In the genomic region with DNA sequence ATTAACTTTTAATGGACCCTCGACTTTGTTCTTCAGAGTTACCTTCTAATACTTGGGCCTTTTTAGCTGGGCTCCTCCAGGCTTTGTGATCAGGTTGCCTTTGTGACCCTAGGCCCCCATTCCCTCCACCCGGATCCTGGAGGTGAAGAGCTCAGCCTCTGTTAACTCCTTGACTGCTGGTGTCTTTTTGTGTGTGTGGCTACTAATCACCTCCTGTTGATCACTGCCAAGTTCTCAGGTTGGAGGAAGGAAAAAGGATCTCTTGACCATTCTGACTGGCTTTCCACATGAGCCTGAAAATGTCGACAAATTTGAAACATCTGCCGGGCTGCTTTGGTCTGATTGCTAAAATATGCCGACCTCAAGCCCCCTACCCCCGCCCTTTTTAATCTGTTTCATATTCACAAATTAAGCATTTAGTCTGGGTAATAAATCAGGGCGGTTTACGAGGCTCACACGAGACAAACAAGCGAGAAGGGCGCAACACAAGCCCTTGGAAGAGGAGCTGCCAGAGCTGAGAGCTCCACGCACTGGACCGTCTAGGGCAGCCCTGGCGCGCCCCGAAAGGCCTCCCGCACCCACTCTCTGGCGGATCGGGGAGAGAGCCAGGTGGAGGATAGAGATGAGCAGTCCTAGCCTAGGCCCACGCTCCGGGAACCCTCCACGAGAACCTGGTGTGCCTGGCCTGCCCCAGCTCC, we compare ENCODE assay signal across 10 mouse cellular contexts. TPM values are rescaled to one million over a fixed set of nuclear protein-coding genes. Genes with fewer than 3 reads are reported as not detected.
DNase-seq lines count a peak whose midpoint lies in the region; ATAC-seq and TF ChIP-seq lines count a peak whose summit lies in the region.
"Had no signal": no experiment of that assay in that cellular context is flagged by ENCODE, and none has a peak within 500 bp of the region (broad histone marks: within the 10 kb centered on the region; RNA-seq: fewer than 3 reads in every experiment).

No protein-coding gene starts in this region.

- WGBS in kidney, embryonic 14.5 days = 6% methylated on average over 22 of the region's 22 CpGs
- 5% methylated on average over 22 of the region's 22 CpGs for WGBS in embryonic facial prominence, embryonic 10.5 days
- WGBS in hindbrain, postnatal 0 days = 23% methylated on average over 22 of the region's 22 CpGs
- WGBS in midbrain, postnatal 0 days = 13% methylated on average over 22 of the region's 22 CpGs

- peak overlapping the region; percentile 77 for H3K9ac ChIP-seq in kidney, embryonic 14.5 days (ENCODE audit: low read depth, low read length)
- H3K9ac ChIP-seq in hindbrain, postnatal 0 days (replicated peaks; ENCODE audit: low read length) = no peak overlapping the region
- 0 out of 2 replicates have a peak overlapping the region, but pooled peaks have one; percentile 8 for H3K9ac ChIP-seq in midbrain, postnatal 0 days (replicated peaks; ENCODE audit: low read length, poor library complexity, severe bottlenecking)

- no peaks in the 10 kb centered on the region for H3K9me3 ChIP-seq in kidney, embryonic 14.5 days (ENCODE audit: control insufficient read depth, low read length)
- H3K9me3 ChIP-seq in embryonic facial prominence, embryonic 10.5 days = no peaks in the 10 kb centered on the region
- no peaks in the 10 kb centered on the region for H3K9me3 ChIP-seq in hindbrain, postnatal 0 days (ENCODE audit: low read length)
- no peaks in the 10 kb centered on the region for H3K9me3 ChIP-seq in midbrain, postnatal 0 days (ENCODE audit: low read length)

- no peak for TF ChIP-seq CTCF in hindbrain, postnatal 0 days (IDR thresholded peaks at IDR 0.05; ENCODE audit: low read depth)
- no peak for TF ChIP-seq CTCF in midbrain, postnatal 0 days (IDR thresholded peaks at IDR 0.05)

- peaks cover 33% of the 10 kb centered on the region for H3K27me3 ChIP-seq in kidney, embryonic 14.5 days (ENCODE audit: control insufficient read depth, insufficient read depth, low read length)
- peaks cover 100% of the 10 kb centered on the region for H3K27me3 ChIP-seq in embryonic facial prominence, embryonic 10.5 days (replicated peaks; ENCODE audit: low read depth, poor library complexity, severe bottlenecking)
- peaks cover 14% of the 10 kb centered on the region; the same call in 1 of the 2 replicates for H3K27me3 ChIP-seq in hindbrain, postnatal 0 days (ENCODE audit: insufficient read depth, low read length)
- peaks cover 18% of the 10 kb centered on the region; the same call in 1 of the 2 replicates for H3K27me3 ChIP-seq in midbrain, postnatal 0 days (ENCODE audit: insufficient read depth, low read length)

- intact Hi-C loops in gastrocnemius, postnatal 36 days (cut with DNase I) = no loop called here

- H3K4me2 ChIP-seq in kidney, embryonic 14.5 days (replicated peaks; ENCODE audit: low read depth, low read length) = peak overlapping the region; percentile 59
- H3K4me2 ChIP-seq in hindbrain, postnatal 0 days (ENCODE audit: low read depth, low read length) = peak overlapping the region; percentile 68
- peak overlapping the region; percentile 75 for H3K4me2 ChIP-seq in midbrain, postnatal 0 days (ENCODE audit: low read depth, low read length, poor library complexity, severe bottlenecking)

- H3K27ac ChIP-seq in kidney, embryonic 14.5 days (ENCODE audit: low read depth, low read length) = peak overlapping the region; percentile 91
- peak overlapping the region; percentile 96 for H3K27ac ChIP-seq in embryonic facial prominence, embryonic 10.5 days (replicated peaks)
- no peak overlapping the region for H3K27ac ChIP-seq in hindbrain, postnatal 0 days
- H3K27ac ChIP-seq in midbrain, postnatal 0 days (ENCODE audit: low read depth, low read length) = no peak overlapping the region

- peaks cover 18% of the 10 kb centered on the region for H3K4me1 ChIP-seq in kidney, embryonic 14.5 days (ENCODE audit: control insufficient read depth, insufficient read depth, low read length)
- peaks cover 76% of the 10 kb centered on the region for H3K4me1 ChIP-seq in embryonic facial prominence, embryonic 10.5 days
- H3K4me1 ChIP-seq in hindbrain, postnatal 0 days (ENCODE audit: insufficient read depth, low read length) = peaks cover 9% of the 10 kb centered on the region; the same call in 1 of the 2 replicates
- no peaks in the 10 kb centered on the region for H3K4me1 ChIP-seq in midbrain, postnatal 0 days (ENCODE audit: insufficient read depth, low read length)

- H3K4me3 ChIP-seq in kidney, embryonic 14.5 days (ENCODE audit: low read length) = peak overlapping the region; percentile 52
- H3K4me3 ChIP-seq in embryonic facial prominence, embryonic 10.5 days = peak overlapping the region; percentile 72
- peak overlapping the region; percentile 55 for H3K4me3 ChIP-seq in hindbrain, postnatal 0 days (ENCODE audit: low read length)
- peak overlapping the region; percentile 58 for H3K4me3 ChIP-seq in midbrain, postnatal 0 days (ENCODE audit: low read depth, low read length)

- ATAC-seq in kidney, embryonic 14.5 days (ENCODE audit: low FRiP score, low TSS enrichment) = no peak
- no peak for ATAC-seq in hindbrain, postnatal 0 days
- ATAC-seq in midbrain, postnatal 0 days (ENCODE audit: low FRiP score) = no peak

- no peaks in the 10 kb centered on the region for H3K36me3 ChIP-seq in kidney, embryonic 14.5 days (ENCODE audit: control insufficient read depth, insufficient read depth, low read length)
- H3K36me3 ChIP-seq in embryonic facial prominence, embryonic 10.5 days (replicated peaks) = no peaks in the 10 kb centered on the region
- no peaks in the 10 kb centered on the region for H3K36me3 ChIP-seq in hindbrain, postnatal 0 days (ENCODE audit: insufficient read depth, low read length)
- H3K36me3 ChIP-seq in midbrain, postnatal 0 days (ENCODE audit: insufficient read depth, low read length) = no peaks in the 10 kb centered on the region

- DNase-seq in kidney, adult 8-10 months = no peak
- peak; percentile 65 for DNase-seq in embryonic facial prominence, embryonic 10.5 days (ENCODE audit: low spot score)
- DNase-seq in hindbrain, postnatal 0 days (ENCODE audit: low spot score) = no peak
- DNase-seq in midbrain, postnatal 0 days (ENCODE audit: low spot score) = no peak
- DNase-seq in frontal cortex, postnatal 36 days (ENCODE audit: low spot score in 2 of 2) = no peak
- no peak for DNase-seq in gastrocnemius, postnatal 36 days
- no peak for DNase-seq in adrenal gland, postnatal 25 days
- DNase-seq: gastrocnemius, postnatal 25 days; thymus, adult 2 months had no signal

RNA-seq across cellular contexts. Expression of gene Bcor, which starts 33.6 kb away (rescaled TPM):
- 16.3 and 24.1 TPM in 2 replicates for polyA plus RNA-seq in kidney, embryonic 14.5 days (2014; fragmentation: Nextera tagmentation; extraction: Ambion mirVana)
- 23.7 and 26.3 TPM in 2 replicates for polyA plus RNA-seq in embryonic facial prominence, embryonic 10.5 days (2016; fragmentation: Nextera tagmentation; extraction: Ambion mirVana)
- total RNA-seq in hindbrain, postnatal 0 days (2014; rRNA removed) = 22.6 and 27.3 TPM in 2 replicates
- polyA plus RNA-seq in hindbrain, postnatal 0 days (2015; fragmentation: Nextera tagmentation; extraction: Ambion mirVana) = 8.8 and 10.3 TPM in 2 replicates
- total RNA-seq in midbrain, postnatal 0 days (2014; rRNA removed) = 28.6 and 45.5 TPM in 2 replicates
- 11.7 and 12.9 TPM in 2 replicates for polyA plus RNA-seq in midbrain, postnatal 0 days (2015; fragmentation: Nextera tagmentation; extraction: Ambion mirVana)
- 10 to 100 TPM; 10.4 to 14.4 TPM for total RNA-seq in gastrocnemius, postnatal 36 days (2021)
- 22.0 and 22.7 TPM in 2 replicates for total RNA-seq in adrenal gland, postnatal 25 days (2021)

Comparison
In these comparisons a context has a peak if more than half of its experiments do, and no peak if none do; other contexts are left out.
1. H3K27ac ChIP-seq: peak in kidney, embryonic 14.5 days (single experiment) and embryonic facial prominence, embryonic 10.5 days (single experiment); none in hindbrain, postnatal 0 days (single experiment) and midbrain, postnatal 0 days (single experiment).
2. Peak in every context shown above with its lines, with median percentiles within 50 percentile points of each other: H3K4me2 ChIP-seq and H3K4me3 ChIP-seq.